Mouse (Mus musculus): ENCODE results near the gene Orai1. TPM values are rescaled to one million over a fixed set of nuclear protein-coding genes. Genes with fewer than 3 reads are reported as not detected.
"Not testable (repeated sequence)": the region's sequence is repeated elsewhere in the genome, so short reads cannot be mapped to it uniquely, and the experiment has no call there.

Orai1 gene
- polyA plus RNA-seq (2014; fragmentation: Nextera tagmentation; extraction: Ambion mirVana): 8.5 and 8.7 TPM in 2 replicates

DNA sequence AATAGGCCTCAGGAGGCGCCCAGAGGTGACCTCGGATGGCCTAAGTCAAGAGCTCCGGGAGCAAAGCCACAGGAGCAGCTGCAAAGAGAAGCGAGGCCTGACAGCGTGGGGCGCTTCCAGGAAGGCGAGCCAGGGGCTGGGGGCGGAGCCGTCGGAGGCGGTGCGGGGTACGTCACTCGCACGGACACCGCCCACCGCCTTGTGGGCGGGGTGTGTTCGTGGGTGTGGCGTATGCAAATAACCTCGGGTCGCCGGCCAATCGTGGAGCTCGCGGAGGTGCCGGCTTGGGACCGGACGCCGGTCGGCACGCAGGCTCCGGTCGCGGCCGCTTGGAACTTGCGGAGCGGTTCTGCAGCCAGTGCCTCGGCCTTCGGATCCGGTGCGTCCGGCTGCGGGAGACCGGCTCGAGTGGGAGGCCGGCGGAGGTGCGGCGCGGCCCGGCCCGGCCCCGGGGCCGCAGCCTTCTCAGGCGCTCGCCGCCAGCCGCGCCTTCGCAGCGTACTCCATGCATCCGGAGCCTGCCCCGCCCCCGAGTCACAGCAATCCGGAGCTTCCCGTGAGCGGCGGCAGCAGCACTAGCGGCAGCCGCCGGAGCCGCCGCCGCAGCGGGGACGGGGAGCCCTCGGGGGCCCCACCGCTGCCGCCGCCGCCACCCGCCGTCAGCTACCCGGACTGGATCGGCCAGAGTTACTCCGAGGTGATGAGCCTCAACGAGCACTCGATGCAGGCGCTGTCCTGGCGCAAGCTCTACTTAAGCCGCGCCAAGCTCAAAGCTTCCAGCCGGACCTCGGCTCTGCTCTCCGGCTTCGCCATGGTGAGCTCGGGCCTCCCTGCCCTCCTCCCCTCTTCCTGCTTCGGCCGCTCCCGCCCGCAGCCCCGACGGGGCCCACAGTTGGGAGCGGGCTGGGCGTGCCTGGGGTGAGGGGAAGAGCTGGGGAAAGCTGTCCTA, at the start of gene Orai1:
Gene Orai1 (plus strand): TSS at position 322 of the 949 bp plus-strand sequence.
- Histone ChIP-seq H3K4me2 (ENCODE audit: low read depth) (peak within 1 kb of the TSS; percentile 65), H3K36me3 (ENCODE audit: control insufficient read depth, insufficient read depth, low read length) (no peaks in the 10 kb centered on the region), H3K27ac (ENCODE audit: low read depth, low read length) (peak within 1 kb of the TSS; percentile 90), H3K4me3 (ENCODE audit: low read depth, low read length) (peak within 1 kb of the TSS; percentile 74), H3K9me3 (ENCODE audit: control insufficient read depth, low read length) (no peaks in the 10 kb centered on the region), H3K9ac (ENCODE audit: low read length) (peak within 1 kb of the TSS; percentile 77), H3K27me3 (ENCODE audit: control insufficient read depth, insufficient read depth, low read length) (no peaks in the 10 kb centered on the region), H3K4me1 (ENCODE audit: control insufficient read depth, insufficient read depth, low read length) (peaks cover 19% of the 10 kb centered on the region)
- ATAC-seq (ENCODE audit: insufficient read depth, low FRiP score, low TSS enrichment): peak; percentile 91
- under 1% methylated on average over 93 of the region's 106 CpGs for WGBS
- DNase-seq (ENCODE audit: low spot score): peak; percentile 99

DNA sequence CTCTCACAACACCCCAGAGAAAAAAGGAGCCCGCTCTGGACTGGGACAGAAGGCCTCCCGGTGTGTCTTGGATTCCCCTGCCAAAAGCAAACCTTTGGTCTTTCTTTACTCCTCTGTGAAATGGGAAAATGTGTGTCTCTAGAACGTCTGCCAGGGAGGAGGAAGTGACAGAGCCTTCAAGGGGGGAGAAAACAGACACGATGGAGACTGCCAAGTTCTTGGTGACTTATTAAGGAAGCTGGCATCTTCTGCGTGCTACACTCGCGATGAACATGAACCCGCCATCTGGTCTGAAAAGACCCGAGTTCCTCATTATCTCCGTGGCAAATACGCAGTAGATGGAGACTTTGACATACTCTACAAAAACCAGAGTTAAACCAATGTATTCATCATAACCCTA, 49.4 kb upstream of the Orai1 start:
- Histone ChIP-seq H3K9me3 (ENCODE audit: control insufficient read depth, low read length) (no peaks in the 10 kb centered on the region), H3K27me3 (ENCODE audit: control insufficient read depth, insufficient read depth, low read length) (no peaks in the 10 kb centered on the region), H3K9ac (ENCODE audit: low read length) (no peak overlapping the region), H3K4me1 (ENCODE audit: control insufficient read depth, insufficient read depth, low read length) (peaks cover 3% of the 10 kb centered on the region; the same call in 1 of the 2 replicates), H3K36me3 (ENCODE audit: control insufficient read depth, insufficient read depth, low read length) (no peaks in the 10 kb centered on the region), H3K4me3 (ENCODE audit: low read depth, low read length) (no peak overlapping the region), H3K27ac (ENCODE audit: low read depth, low read length) (no peak overlapping the region), H3K4me2 (ENCODE audit: low read depth) (no peak overlapping the region)
- no peak for DNase-seq (ENCODE audit: low spot score)
- WGBS: 91% methylated on average over 11 of the region's 11 CpGs
- no peak for ATAC-seq (ENCODE audit: insufficient read depth, low FRiP score, low TSS enrichment)

DNA sequence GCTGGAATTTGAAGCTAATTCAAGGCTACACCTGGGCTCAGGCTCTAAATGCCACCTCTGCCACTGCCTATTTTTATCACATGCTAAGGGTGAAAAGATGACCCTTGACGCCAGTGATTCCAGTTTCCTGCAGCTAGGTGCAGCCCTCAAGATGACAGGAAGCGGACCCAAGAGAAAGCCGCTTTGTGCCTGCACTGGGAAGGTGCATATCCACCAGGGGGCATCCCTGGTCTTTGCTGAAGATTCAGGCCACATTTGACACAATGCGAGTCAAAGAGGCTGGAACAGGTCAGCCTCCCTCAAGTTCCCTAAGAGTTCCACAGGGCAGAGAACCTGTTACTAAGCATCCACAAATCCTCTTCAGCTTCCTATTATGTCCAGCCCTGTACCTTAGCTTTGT, 46.6 kb upstream of the Orai1 start:
- Histone ChIP-seq H3K36me3 (ENCODE audit: control insufficient read depth, insufficient read depth, low read length) (no peaks in the 10 kb centered on the region), H3K27ac (ENCODE audit: low read depth, low read length) (no peak overlapping the region), H3K4me2 (ENCODE audit: low read depth) (no peak overlapping the region), H3K4me3 (ENCODE audit: low read depth, low read length) (no peak overlapping the region), H3K9me3 (ENCODE audit: control insufficient read depth, low read length) (no peaks in the 10 kb centered on the region), H3K4me1 (ENCODE audit: control insufficient read depth, insufficient read depth, low read length) (peaks cover 3% of the 10 kb centered on the region; the same call in 1 of the 2 replicates), H3K9ac (ENCODE audit: low read length) (no peak overlapping the region), H3K27me3 (ENCODE audit: control insufficient read depth, insufficient read depth, low read length) (no peaks in the 10 kb centered on the region)
- DNase-seq (ENCODE audit: low spot score): peak; percentile 81
- ATAC-seq (ENCODE audit: insufficient read depth, low FRiP score, low TSS enrichment): no peak
- WGBS: 44% methylated on average over 4 of the region's 4 CpGs

DNA sequence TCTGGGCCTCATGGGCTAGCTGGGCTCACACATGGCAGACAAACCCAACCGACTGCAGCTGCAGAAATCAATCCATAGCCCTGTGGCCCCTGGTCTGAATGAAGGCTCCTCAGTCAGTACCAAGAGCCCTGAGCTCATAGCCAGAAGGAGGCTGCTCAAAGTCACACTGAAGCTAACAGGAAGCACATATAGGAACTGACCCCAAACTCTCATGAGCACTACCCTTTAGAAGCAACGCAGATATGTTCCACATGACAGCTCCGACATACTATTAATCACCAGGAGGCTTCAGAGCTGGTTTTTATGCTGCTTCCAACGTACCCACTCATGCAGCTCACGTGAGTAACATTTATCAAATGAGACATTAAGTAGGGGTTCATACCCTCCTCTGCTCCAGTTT, 44.8 kb upstream of the Orai1 start:
- Histone ChIP-seq H3K36me3 (ENCODE audit: control insufficient read depth, insufficient read depth, low read length) (no peaks in the 10 kb centered on the region), H3K9me3 (ENCODE audit: control insufficient read depth, low read length) (no peaks in the 10 kb centered on the region), H3K9ac (ENCODE audit: low read length) (no peak overlapping the region), H3K4me1 (ENCODE audit: control insufficient read depth, insufficient read depth, low read length) (peaks cover 3% of the 10 kb centered on the region; the same call in 1 of the 2 replicates), H3K4me3 (ENCODE audit: low read depth, low read length) (no peak overlapping the region), H3K27ac (ENCODE audit: low read depth, low read length) (no peak overlapping the region), H3K27me3 (ENCODE audit: control insufficient read depth, insufficient read depth, low read length) (no peaks in the 10 kb centered on the region), H3K4me2 (ENCODE audit: low read depth) (no peak overlapping the region)
- 75% methylated on average over 5 of the region's 5 CpGs for WGBS
- ATAC-seq (ENCODE audit: insufficient read depth, low FRiP score, low TSS enrichment) (no peak), DNase-seq (ENCODE audit: low spot score) (no peak)

DNA sequence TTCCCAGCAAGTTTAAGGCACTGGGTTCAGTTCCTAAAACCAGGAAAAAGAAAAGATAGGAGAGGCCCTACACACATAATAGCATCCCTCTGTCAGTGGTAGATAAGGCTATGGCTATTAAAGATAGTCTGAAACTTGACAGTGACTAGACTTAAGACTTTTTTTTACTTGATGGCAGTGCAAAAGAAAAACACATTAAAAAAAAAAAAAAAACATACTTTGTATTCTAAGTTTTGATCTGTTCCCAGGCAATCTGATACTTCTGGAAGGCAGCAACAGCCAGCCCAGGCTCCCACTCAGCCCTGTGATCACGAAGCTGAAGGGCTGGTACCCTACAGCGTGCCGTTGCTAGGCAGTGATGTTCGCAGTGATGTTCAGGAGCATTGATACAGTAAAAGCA, 43.4 kb upstream of the Orai1 start:
- no peak for ATAC-seq (ENCODE audit: insufficient read depth, low FRiP score, low TSS enrichment)
- H3K9me3 ChIP-seq (ENCODE audit: control insufficient read depth, low read length): no peaks in the 10 kb centered on the region
- no peaks in the 10 kb centered on the region for H3K27me3 ChIP-seq (ENCODE audit: control insufficient read depth, insufficient read depth, low read length)
- no peak overlapping the region for H3K9ac ChIP-seq (ENCODE audit: low read length)
- H3K27ac ChIP-seq (ENCODE audit: low read depth, low read length): no peak overlapping the region
- no peak overlapping the region for H3K4me2 ChIP-seq (ENCODE audit: low read depth)
- no peaks in the 10 kb centered on the region for H3K36me3 ChIP-seq (ENCODE audit: control insufficient read depth, insufficient read depth, low read length)
- H3K4me3 ChIP-seq (ENCODE audit: low read depth, low read length): no peak overlapping the region
- 91% methylated on average over 4 of the region's 4 CpGs for WGBS
- DNase-seq (ENCODE audit: low spot score): no peak
- H3K4me1 ChIP-seq (ENCODE audit: control insufficient read depth, insufficient read depth, low read length): peaks cover 3% of the 10 kb centered on the region; the same call in 1 of the 2 replicates

DNA sequence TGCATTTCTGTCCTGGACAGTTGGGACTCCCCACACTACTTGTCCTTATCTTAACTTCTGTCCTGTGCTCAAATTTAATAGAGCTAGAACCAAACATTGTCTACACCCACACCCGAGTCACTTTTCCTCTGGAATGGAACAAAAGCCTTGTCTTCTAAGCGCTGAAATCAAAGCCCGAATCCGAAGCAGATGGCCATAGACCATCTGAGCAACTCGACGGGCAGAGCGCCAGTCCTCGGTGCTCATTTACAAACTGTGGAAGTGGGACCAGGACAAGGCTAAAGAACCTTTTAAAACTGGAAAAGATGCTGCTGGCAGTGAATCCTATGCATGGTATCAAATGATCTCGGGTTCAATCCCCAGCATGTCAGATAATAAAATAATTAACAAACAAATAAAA, 42.8 kb upstream of the Orai1 start:
- Histone ChIP-seq H3K9ac (ENCODE audit: low read length) (no peak overlapping the region), H3K36me3 (ENCODE audit: control insufficient read depth, insufficient read depth, low read length) (no peaks in the 10 kb centered on the region), H3K4me1 (ENCODE audit: control insufficient read depth, insufficient read depth, low read length) (peaks cover 3% of the 10 kb centered on the region; the same call in 1 of the 2 replicates), H3K4me3 (ENCODE audit: low read depth, low read length) (no peak overlapping the region), H3K27ac (ENCODE audit: low read depth, low read length) (no peak overlapping the region), H3K27me3 (ENCODE audit: control insufficient read depth, insufficient read depth, low read length) (no peaks in the 10 kb centered on the region), H3K9me3 (ENCODE audit: control insufficient read depth, low read length) (no peaks in the 10 kb centered on the region), H3K4me2 (ENCODE audit: low read depth) (no peak overlapping the region)
- no peak for DNase-seq (ENCODE audit: low spot score)
- ATAC-seq (ENCODE audit: insufficient read depth, low FRiP score, low TSS enrichment): no peak
- 82% methylated on average over 9 of the region's 9 CpGs for WGBS

DNA sequence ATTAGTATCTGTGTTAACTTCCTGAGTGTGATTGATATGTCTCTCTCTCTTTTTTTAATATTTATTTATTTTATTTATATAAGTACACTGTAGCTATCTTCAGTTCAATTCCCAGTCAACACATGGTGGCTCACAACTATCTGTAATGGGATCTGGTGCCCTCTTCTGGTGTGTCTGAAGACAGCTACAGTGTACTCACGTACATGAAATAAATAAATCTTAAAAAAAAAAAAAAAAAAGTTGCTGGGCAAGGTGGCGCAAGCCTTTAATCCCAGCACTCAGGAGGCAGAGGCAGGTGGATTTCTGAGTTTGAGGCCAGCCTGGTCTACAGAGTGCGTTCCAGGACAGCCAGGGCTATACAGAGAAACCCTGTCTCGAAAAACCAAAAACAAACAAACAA, 40.2 kb upstream of the Orai1 start:
- not testable (repeated sequence) for DNase-seq (ENCODE audit: low spot score)

DNA sequence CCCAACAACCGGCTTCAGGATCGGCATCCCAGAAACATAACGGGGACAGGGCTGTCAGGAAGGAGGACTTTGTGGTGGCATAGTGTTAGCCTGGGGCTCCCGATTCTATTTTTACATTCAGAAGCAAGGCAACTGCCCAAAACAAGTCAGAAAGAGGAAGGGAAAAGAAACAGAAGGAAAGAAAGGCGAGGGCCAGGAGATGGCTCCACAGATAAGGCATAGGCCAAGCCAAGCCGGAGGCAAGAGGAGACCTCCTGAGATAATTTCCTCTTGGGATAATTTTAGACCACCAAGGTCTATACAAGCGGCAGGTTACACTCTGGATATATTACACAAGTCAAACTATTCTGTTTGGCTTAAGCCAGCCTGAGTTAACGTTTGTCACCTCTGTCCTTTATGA, 35.9 kb upstream of the Orai1 start:
- no peak for DNase-seq (ENCODE audit: low spot score)
- no peak overlapping the region for H3K4me2 ChIP-seq (ENCODE audit: low read depth)
- H3K9ac ChIP-seq (ENCODE audit: low read length): no peak overlapping the region
- WGBS: 89% methylated on average over 8 of the region's 8 CpGs
- no peak overlapping the region for H3K27ac ChIP-seq (ENCODE audit: low read depth, low read length)
- H3K27me3 ChIP-seq (ENCODE audit: control insufficient read depth, insufficient read depth, low read length): no peaks in the 10 kb centered on the region
- no peaks in the 10 kb centered on the region for H3K4me1 ChIP-seq (ENCODE audit: control insufficient read depth, insufficient read depth, low read length)
- no peak overlapping the region for H3K4me3 ChIP-seq (ENCODE audit: low read depth, low read length)
- no peaks in the 10 kb centered on the region; the same call in 1 of the 2 replicates for H3K36me3 ChIP-seq (ENCODE audit: control insufficient read depth, insufficient read depth, low read length)
- no peaks in the 10 kb centered on the region for H3K9me3 ChIP-seq (ENCODE audit: control insufficient read depth, low read length)
- ATAC-seq (ENCODE audit: insufficient read depth, low FRiP score, low TSS enrichment): no peak

More for the DNA sequence above, 40.2 kb upstream of the Orai1 start:
- not testable (repeated sequence) for H3K9ac ChIP-seq (ENCODE audit: low read length); H3K9me3 ChIP-seq (ENCODE audit: control insufficient read depth, low read length); ATAC-seq (ENCODE audit: insufficient read depth, low FRiP score, low TSS enrichment); H3K36me3 ChIP-seq (ENCODE audit: control insufficient read depth, insufficient read depth, low read length); H3K27ac ChIP-seq (ENCODE audit: low read depth, low read length); H3K4me2 ChIP-seq (ENCODE audit: low read depth); H3K27me3 ChIP-seq (ENCODE audit: control insufficient read depth, insufficient read depth, low read length); H3K4me3 ChIP-seq (ENCODE audit: low read depth, low read length); H3K4me1 ChIP-seq (ENCODE audit: control insufficient read depth, insufficient read depth, low read length)
- 96% methylated on average over 4 of the region's 4 CpGs for WGBS

DNA sequence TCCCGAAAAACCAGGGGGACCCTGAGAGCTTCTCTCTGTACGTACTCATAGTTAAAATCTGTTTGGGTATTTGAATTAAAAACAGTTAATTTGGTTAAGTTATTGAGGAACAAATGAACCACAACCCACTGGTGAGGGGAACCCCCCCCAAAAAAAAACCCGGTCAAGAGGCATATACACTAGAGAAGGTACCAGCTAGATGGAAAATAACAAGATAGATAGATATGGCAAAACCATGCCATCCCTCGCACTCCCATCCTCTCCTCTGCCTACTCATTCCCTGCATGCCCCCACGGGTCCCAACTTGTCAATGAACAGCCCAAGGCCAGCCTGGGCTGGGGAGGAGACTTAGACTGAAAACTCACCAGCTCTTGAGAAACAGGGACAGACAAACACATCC, 30.4 kb upstream of the Orai1 start:
- no peaks in the 10 kb centered on the region for H3K9me3 ChIP-seq (ENCODE audit: control insufficient read depth, low read length)
- no peak for ATAC-seq (ENCODE audit: insufficient read depth, low FRiP score, low TSS enrichment)
- H3K27me3 ChIP-seq (ENCODE audit: control insufficient read depth, insufficient read depth, low read length): no peaks in the 10 kb centered on the region
- 94% methylated on average over 5 of the region's 5 CpGs for WGBS
- no peak overlapping the region for H3K4me3 ChIP-seq (ENCODE audit: low read depth, low read length)
- H3K4me1 ChIP-seq (ENCODE audit: control insufficient read depth, insufficient read depth, low read length): peaks cover 21% of the 10 kb centered on the region
- no peak overlapping the region for H3K27ac ChIP-seq (ENCODE audit: low read depth, low read length)
- H3K36me3 ChIP-seq (ENCODE audit: control insufficient read depth, insufficient read depth, low read length): no peaks in the 10 kb centered on the region; the same call in 1 of the 2 replicates
- DNase-seq (ENCODE audit: low spot score): no peak
- no peak overlapping the region for H3K9ac ChIP-seq (ENCODE audit: low read length)
- H3K4me2 ChIP-seq (ENCODE audit: low read depth): no peak overlapping the region
